Mouse (Mus musculus): ENCODE measurements around the gene Tra2a. TPM values are rescaled to one million over a fixed set of nuclear protein-coding genes. Genes with fewer than 3 reads are reported as not detected.

Tra2a gene
- polyA plus RNA-seq, 1 experiment, result 97.6 TPM

- WGBS, result 55% methylated on average over 8 of the region's 8 CpGs
- Histone ChIP-seq H3K4me1 (ENCODE audit: control insufficient read depth, insufficient read depth, low read length) (no peaks in the 10 kb centered on the region), H3K4me3 (replicated peaks; ENCODE audit: insufficient read depth, low read depth, low read length) (no peak overlapping the region), H3K27me3 (ENCODE audit: control insufficient read depth, insufficient read depth, low read length) (peaks cover 2% of the 10 kb centered on the region; the same call in 1 of the 2 replicates), H3K27ac (ENCODE audit: insufficient read depth, low read length) (no peak overlapping the region)
- DNase-seq, result peak in 1 of 2 experiments; percentile 6
- no peak for TF ChIP-seq POLR2A (IDR thresholded peaks at IDR 0.05; ENCODE audit: borderline replicate concordance, insufficient read depth, low read length)
- TF ChIP-seq CTCF (IDR thresholded peaks at IDR 0.05; ENCODE audit: borderline replicate concordance, insufficient read depth, low read depth, low read length), result peak; percentile 17; the same call in 1 of the 2 replicates
Observed at GRCm38 (mm10) chr6:49208297-49208930, 55.4 kb downstream of the Tra2a start.

GRCm38 (mm10) chr6:49206416-49206815 is 57.4 kb downstream of the Tra2a start:
- no peak for DNase-seq

GRCm38 (mm10) chr6:49195188-49195587 is 68.6 kb downstream of the Tra2a start:
- no peak overlapping the region for H3K4me3 ChIP-seq (replicated peaks; ENCODE audit: insufficient read depth, low read depth, low read length)
- WGBS, result 90% methylated on average over 10 of the region's 10 CpGs
- no peak for DNase-seq
- H3K27ac ChIP-seq (ENCODE audit: insufficient read depth, low read length), result no peak overlapping the region
- TF ChIP-seq POLR2A (IDR thresholded peaks at IDR 0.05; ENCODE audit: borderline replicate concordance, insufficient read depth, low read length) (no peak), CTCF (IDR thresholded peaks at IDR 0.05; ENCODE audit: borderline replicate concordance, insufficient read depth, low read depth, low read length) (no peak)
- no peaks in the 10 kb centered on the region for H3K4me1 ChIP-seq (ENCODE audit: control insufficient read depth, insufficient read depth, low read length)
- H3K27me3 ChIP-seq (ENCODE audit: control insufficient read depth, insufficient read depth, low read length), result no peaks in the 10 kb centered on the region

More at GRCm38 (mm10) chr6:49206416-49206815, 57.4 kb downstream of the Tra2a start:
- no peak for TF ChIP-seq POLR2A (IDR thresholded peaks at IDR 0.05; ENCODE audit: borderline replicate concordance, insufficient read depth, low read length)
- TF ChIP-seq CTCF (IDR thresholded peaks at IDR 0.05; ENCODE audit: borderline replicate concordance, insufficient read depth, low read depth, low read length), result no peak
- Histone ChIP-seq H3K4me1 (ENCODE audit: control insufficient read depth, insufficient read depth, low read length) (no peaks in the 10 kb centered on the region), H3K4me3 (replicated peaks; ENCODE audit: insufficient read depth, low read depth, low read length) (no peak overlapping the region), H3K27me3 (ENCODE audit: control insufficient read depth, insufficient read depth, low read length) (no peaks in the 10 kb centered on the region; the same call in 1 of the 2 replicates), H3K27ac (ENCODE audit: insufficient read depth, low read length) (no peak overlapping the region)
- WGBS, result 22% methylated on average over 1 of the region's 1 CpGs

DNA sequence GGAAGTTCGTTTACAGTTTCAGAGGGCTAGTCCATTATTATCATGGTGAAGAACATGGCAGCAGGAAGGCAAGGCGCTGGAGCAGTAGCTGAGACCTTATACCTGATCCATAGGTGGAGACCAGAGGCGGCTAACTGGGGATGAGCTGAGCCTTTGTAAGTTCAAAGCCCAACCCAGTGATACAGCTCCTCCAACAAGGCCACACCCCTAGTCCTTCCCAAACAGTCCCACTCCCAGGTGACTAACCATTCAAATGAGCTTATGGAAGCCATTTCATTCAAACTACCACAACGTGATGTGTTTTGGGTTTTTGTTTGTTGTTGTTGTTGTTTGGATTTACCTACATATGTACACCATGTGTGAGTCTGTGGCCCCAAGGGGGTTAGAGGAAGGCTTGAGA is 69.3 kb downstream of the Tra2a start:
- Histone ChIP-seq H3K27me3 (ENCODE audit: control insufficient read depth, insufficient read depth, low read length) (no peaks in the 10 kb centered on the region), H3K27ac (ENCODE audit: insufficient read depth, low read length) (no peak overlapping the region), H3K4me3 (replicated peaks; ENCODE audit: insufficient read depth, low read depth, low read length) (no peak overlapping the region), H3K4me1 (ENCODE audit: control insufficient read depth, insufficient read depth, low read length) (no peaks in the 10 kb centered on the region)
- no peak for TF ChIP-seq CTCF (IDR thresholded peaks at IDR 0.05; ENCODE audit: borderline replicate concordance, insufficient read depth, low read depth, low read length)
- TF ChIP-seq POLR2A (IDR thresholded peaks at IDR 0.05; ENCODE audit: borderline replicate concordance, insufficient read depth, low read length), result no peak
- WGBS, result 96% methylated on average over 4 of the region's 4 CpGs
- no peak for DNase-seq

Other genes starting within 250 kb of the Tra2a start
- 2.2 and 2.8 TPM in 2 replicates for gene Gpnmb, start 227.5 kb downstream of the Tra2a start, polyA plus RNA-seq (2012; rRNA removed)
- gene Malsu1, start 190.2 kb downstream of the Tra2a start, polyA plus RNA-seq (2012; rRNA removed), result 19.9 and 22.2 TPM in 2 replicates
- 0.08 and 0.10 TPM in 2 replicates for gene Igf2bp3, start 49.1 kb downstream of the Tra2a start, polyA plus RNA-seq (2012; rRNA removed)
- 10.3 and 11.2 TPM in 2 replicates for gene Ccdc126, start 55.2 kb upstream of the Tra2a start, polyA plus RNA-seq (2012; rRNA removed)
- 1.2 and 1.7 TPM in 2 replicates for gene Fam221a, start 103.7 kb upstream of the Tra2a start, polyA plus RNA-seq (2012; rRNA removed)
- 0.03 and 0.08 TPM in 2 replicates for gene Stk31, start 131.6 kb upstream of the Tra2a start, polyA plus RNA-seq (2012; rRNA removed)

Data from cerebellum, adult 2 months (tissue).